Mouse (Mus musculus): ENCODE results near the gene Wdr44. TPM values are rescaled to one million over a fixed set of nuclear protein-coding genes. Genes with fewer than 3 reads are reported as not detected.
"Not testable (repeated sequence)": the region's sequence is repeated elsewhere in the genome, so short reads cannot be mapped to it uniquely, and the experiment has no call there.

The Wdr44 gene
- polyA plus RNA-seq, 1 experiment from 2014 or later: 8.1 TPM

DNA sequence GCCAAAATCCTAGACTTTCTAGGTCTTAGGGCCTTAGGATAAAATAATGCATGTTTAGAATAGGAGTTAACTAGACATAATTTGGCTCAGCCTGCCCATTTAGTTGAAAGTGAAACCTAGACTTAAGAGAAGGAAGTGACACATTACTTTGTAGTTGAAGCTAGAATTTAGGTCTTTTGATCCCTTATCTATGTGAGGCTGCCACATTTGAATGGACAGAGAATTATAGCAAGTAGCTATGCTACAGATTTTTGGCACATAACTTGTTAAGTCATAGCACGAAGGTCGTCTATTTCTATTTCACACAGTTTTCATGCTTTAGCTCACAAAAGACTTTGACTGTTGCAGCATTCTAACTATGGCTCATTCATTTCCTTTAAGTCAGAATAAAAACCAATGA lies 4.5 kb downstream of the Wdr44 start:
- Histone ChIP-seq H3K36me3 (no peaks in the 10 kb centered on the region), H3K4me1 (replicated peaks) (no peaks in the 10 kb centered on the region), H3K27me3 (replicated peaks) (0 out of 2 replicates have a peak, but pooled peaks cover 4% of the 10 kb centered on the region), H3K9me3 (replicated peaks) (no peaks in the 10 kb centered on the region), H3K4me2 (no peak overlapping the region), H3K9ac (no peak overlapping the region), H3K27ac (ENCODE audit: poor library complexity, severe bottlenecking) (no peak overlapping the region), H3K4me3 (no peak overlapping the region)
- WGBS: 73% methylated on average over 2 of the region's 2 CpGs
- no peak for ATAC-seq (ENCODE audit: insufficient number of reproducible peaks, low FRiP score)

DNA sequence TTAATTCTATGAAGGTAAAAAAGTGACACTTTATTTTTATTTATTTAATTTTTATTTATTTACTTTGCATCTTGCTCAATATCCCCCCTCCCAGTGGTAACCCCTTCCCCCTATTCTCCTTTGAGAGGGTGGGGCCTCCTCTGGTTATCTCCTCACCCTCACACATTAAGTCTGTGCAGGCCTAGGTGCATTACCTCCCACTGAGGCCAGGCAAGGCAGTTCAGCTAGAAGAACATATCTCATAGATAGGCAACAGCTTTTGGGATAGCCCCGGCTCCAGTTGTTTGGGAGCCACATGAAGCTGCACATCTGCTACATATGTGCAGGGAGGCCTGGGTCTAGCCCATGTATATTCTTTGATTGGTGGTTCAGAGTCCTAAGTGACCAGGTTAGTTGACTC lies 6.2 kb downstream of the Wdr44 start:
- no peak overlapping the region for H3K9ac ChIP-seq
- no peaks in the 10 kb centered on the region for H3K36me3 ChIP-seq
- no peak overlapping the region for H3K27ac ChIP-seq (ENCODE audit: poor library complexity, severe bottlenecking)
- 80% methylated on average over 1 of the region's 1 CpGs for WGBS
- H3K4me2 ChIP-seq: no peak overlapping the region
- H3K4me1 ChIP-seq (replicated peaks): no peaks in the 10 kb centered on the region
- no peak overlapping the region for H3K4me3 ChIP-seq
- no peak for ATAC-seq (ENCODE audit: insufficient number of reproducible peaks, low FRiP score)
- H3K9me3 ChIP-seq (replicated peaks): no peaks in the 10 kb centered on the region
- no peaks in the 10 kb centered on the region for H3K27me3 ChIP-seq (replicated peaks)

DNA sequence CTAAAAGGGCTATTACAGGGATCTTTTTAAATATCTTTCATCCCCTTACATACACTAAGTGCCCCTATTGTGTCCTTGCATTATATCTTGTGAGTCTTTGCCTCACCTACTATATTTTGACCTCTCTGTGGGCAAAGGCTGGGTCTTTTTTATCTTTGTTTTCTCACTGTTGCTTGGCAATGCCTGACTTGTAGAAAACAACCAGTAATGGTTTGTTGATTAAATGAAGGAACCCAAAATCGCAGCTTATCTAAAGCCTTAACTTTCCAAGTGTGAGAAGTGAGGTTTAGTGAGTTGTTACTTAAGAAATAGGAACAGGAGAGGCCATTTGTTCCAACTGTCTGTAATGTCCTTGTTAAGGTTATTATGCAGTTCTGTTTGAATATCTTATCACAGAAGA lies 24.4 kb downstream of the Wdr44 start:
- H3K4me2 ChIP-seq: no peak overlapping the region
- ATAC-seq (ENCODE audit: insufficient number of reproducible peaks, low FRiP score): no peak

DNA sequence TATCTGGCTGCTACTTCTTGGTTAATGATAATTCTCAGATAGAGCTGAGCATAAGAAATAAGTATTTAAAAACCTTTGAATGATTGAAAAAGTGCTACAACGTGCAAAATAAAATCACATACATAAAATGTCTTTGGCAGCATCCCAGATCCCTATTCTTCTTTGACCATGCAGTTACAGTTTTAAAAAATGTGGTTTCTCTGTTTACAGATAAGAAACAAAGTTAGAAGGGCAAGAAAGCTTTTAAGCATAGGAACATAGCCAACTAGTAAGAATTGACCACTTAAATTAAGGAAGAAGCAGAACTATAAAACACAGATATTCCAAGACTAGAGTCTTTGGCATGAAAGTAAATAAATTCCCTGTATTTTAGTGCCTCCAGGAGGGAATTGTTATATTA lies 34.6 kb downstream of the Wdr44 start:
- Histone ChIP-seq H3K27ac (ENCODE audit: poor library complexity, severe bottlenecking) (no peak overlapping the region), H3K36me3 (no peaks in the 10 kb centered on the region), H3K4me2 (no peak overlapping the region), H3K9ac (no peak overlapping the region), H3K27me3 (replicated peaks) (no peaks in the 10 kb centered on the region), H3K4me3 (no peak overlapping the region), H3K4me1 (replicated peaks) (no peaks in the 10 kb centered on the region), H3K9me3 (replicated peaks) (no peaks in the 10 kb centered on the region)
- no peak for ATAC-seq (ENCODE audit: insufficient number of reproducible peaks, low FRiP score)
- WGBS: 55% methylated on average over 1 of the region's 1 CpGs

More for the DNA sequence above, 24.4 kb downstream of the Wdr44 start:
- H3K27me3 ChIP-seq (replicated peaks): no peaks in the 10 kb centered on the region
- no peaks in the 10 kb centered on the region for H3K36me3 ChIP-seq
- H3K27ac ChIP-seq (ENCODE audit: poor library complexity, severe bottlenecking): no peak overlapping the region
- no peak overlapping the region for H3K4me3 ChIP-seq
- no peaks in the 10 kb centered on the region for H3K9me3 ChIP-seq (replicated peaks)
- H3K4me1 ChIP-seq (replicated peaks): no peaks in the 10 kb centered on the region
- no peak overlapping the region for H3K9ac ChIP-seq
- 38% methylated on average over 1 of the region's 1 CpGs for WGBS

DNA sequence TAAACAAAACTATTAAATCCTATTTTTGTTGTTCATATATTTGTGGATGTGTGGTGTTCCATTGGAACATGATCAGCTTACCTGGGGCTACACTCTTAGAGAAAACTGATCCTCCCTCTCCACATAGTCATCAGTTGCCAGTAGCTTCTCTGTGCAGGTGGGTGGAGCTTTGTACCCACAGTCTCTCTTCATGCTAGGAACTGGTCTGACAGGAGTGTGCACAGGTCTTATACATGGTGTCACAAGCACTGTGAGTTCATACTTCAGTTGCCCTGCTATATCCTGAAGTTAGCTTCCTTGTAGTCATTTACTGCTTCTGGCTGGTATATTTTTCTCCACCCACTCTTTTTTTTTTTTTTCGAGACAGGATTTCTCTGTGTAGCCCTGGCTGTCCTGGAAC lies 61.8 kb downstream of the Wdr44 start:
- ATAC-seq (ENCODE audit: insufficient number of reproducible peaks, low FRiP score): no peak
- no CpG with 5 or more reads among the region's 1 CpGs for WGBS
- no peak overlapping the region for H3K4me2 ChIP-seq
- H3K9ac ChIP-seq: no peak overlapping the region
- H3K27ac ChIP-seq (ENCODE audit: poor library complexity, severe bottlenecking): no peak overlapping the region
- H3K4me3 ChIP-seq: no peak overlapping the region
- H3K9me3 ChIP-seq (replicated peaks): no peaks in the 10 kb centered on the region
- no peaks in the 10 kb centered on the region for H3K36me3 ChIP-seq
- H3K4me1 ChIP-seq (replicated peaks): no peaks in the 10 kb centered on the region
- H3K27me3 ChIP-seq (replicated peaks): no peaks in the 10 kb centered on the region

DNA sequence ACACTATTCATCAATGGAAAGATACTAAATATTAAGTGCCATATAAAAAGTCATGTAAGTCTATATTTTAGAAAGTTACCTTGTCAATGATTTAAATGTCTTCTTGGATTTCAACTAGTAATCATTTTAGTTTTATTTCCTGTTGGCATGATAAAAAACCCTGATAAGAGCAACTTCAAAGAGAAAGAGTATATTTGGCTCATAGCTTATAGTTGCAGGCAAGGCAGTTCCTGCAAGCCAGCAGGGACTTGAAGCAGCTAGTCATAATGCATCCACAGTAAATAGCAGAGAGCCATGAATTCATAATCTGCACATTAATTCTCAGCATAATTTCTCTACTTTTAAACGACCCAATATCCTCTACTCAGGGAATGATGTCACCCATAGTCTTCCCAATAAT lies 75.0 kb downstream of the Wdr44 start:
- H3K27ac ChIP-seq (ENCODE audit: poor library complexity, severe bottlenecking): no peak overlapping the region
- WGBS: 67% methylated on average over 1 of the region's 1 CpGs
- H3K4me2 ChIP-seq: no peak overlapping the region
- H3K36me3 ChIP-seq: peaks cover 9% of the 10 kb centered on the region; the same call in 1 of the 2 replicates
- no peaks in the 10 kb centered on the region for H3K27me3 ChIP-seq (replicated peaks)
- no peaks in the 10 kb centered on the region for H3K4me1 ChIP-seq (replicated peaks)
- ATAC-seq (ENCODE audit: insufficient number of reproducible peaks, low FRiP score): no peak
- no peak overlapping the region for H3K9ac ChIP-seq
- H3K9me3 ChIP-seq (replicated peaks): no peaks in the 10 kb centered on the region
- no peak overlapping the region for H3K4me3 ChIP-seq

DNA sequence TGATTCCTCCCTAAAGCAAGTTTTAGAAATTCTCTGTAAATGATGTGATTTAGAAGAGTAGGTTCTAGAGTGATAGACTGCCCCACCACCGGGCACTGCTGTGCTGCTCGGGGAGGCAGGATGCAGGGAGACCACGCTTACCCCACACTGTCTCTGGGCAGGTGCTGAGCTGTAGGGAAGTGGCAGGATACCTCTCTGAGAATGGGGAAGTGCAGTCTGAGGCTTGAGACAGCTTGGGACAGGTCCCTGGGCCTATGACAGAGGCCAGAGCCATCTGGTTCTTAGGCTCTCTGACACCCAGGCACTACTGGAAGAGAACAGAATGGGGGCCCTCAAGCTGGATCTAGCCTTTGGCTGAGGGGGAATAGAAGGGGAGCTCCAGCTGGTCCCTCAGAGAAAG lies 114.3 kb downstream of the Wdr44 start:
- Histone ChIP-seq H3K9ac (no peak overlapping the region), H3K4me2 (no peak overlapping the region), H3K36me3 (no peaks in the 10 kb centered on the region), H3K27me3 (replicated peaks) (no peaks in the 10 kb centered on the region), H3K27ac (ENCODE audit: poor library complexity, severe bottlenecking) (no peak overlapping the region), H3K4me3 (no peak overlapping the region), H3K9me3 (replicated peaks) (no peaks in the 10 kb centered on the region), H3K4me1 (replicated peaks) (no peaks in the 10 kb centered on the region)
- WGBS: 74% methylated on average over 3 of the region's 3 CpGs
- no peak for ATAC-seq (ENCODE audit: insufficient number of reproducible peaks, low FRiP score)

DNA sequence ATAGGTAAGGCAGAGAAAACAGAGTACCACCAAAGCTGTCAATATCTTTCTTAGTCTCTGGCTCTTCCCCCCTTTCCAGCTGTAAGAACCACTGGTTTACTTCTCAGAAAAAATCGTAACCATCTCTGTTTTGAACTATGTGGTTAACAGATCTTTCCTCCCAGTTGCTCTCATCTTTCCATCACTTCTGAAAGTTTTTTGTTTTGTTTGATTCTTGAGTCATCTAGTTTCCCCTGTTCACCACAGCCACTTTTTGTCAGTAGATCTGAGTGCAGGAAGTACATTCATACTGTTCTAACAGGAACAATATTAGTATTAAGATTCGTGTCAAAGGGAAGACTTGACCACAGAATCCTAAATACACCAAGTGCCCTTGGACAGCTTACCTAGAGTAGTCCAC lies 117.5 kb downstream of the Wdr44 start:
- no peak overlapping the region for H3K4me2 ChIP-seq
- 79% methylated on average over 2 of the region's 2 CpGs for WGBS
- no peaks in the 10 kb centered on the region for H3K27me3 ChIP-seq (replicated peaks)

DNA sequence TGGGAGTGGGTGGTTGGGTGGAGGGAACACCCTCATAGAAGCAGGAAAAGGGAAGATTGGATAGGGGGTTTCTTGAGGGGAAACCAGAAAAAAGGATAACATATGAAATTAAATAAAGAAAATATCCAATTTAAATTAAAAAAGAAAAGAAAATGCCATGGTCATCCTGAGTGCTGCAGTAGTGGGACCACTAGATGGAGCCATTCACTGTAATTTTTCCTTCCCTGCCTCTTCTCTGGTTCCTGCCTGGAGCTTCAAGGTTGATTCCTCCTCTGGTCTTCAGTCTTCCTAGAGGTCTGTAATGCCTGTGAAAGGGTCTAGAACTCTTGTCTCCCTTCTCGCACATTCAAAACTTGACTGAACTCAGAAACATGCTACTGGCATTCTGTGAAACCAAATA lies 120.4 kb downstream of the Wdr44 start:
- 66% methylated on average over 1 of the region's 1 CpGs for WGBS
- not testable (repeated sequence) for H3K9me3 ChIP-seq (replicated peaks); H3K27ac ChIP-seq (ENCODE audit: poor library complexity, severe bottlenecking); H3K27me3 ChIP-seq (replicated peaks); H3K36me3 ChIP-seq; H3K4me3 ChIP-seq; H3K4me1 ChIP-seq (replicated peaks); ATAC-seq (ENCODE audit: insufficient number of reproducible peaks, low FRiP score); H3K4me2 ChIP-seq; H3K9ac ChIP-seq

More for the DNA sequence above, 117.5 kb downstream of the Wdr44 start:
- H3K9ac ChIP-seq: no peak overlapping the region
- no peaks in the 10 kb centered on the region for H3K4me1 ChIP-seq (replicated peaks)
- ATAC-seq (ENCODE audit: insufficient number of reproducible peaks, low FRiP score): no peak
- H3K4me3 ChIP-seq: no peak overlapping the region
- no peaks in the 10 kb centered on the region for H3K9me3 ChIP-seq (replicated peaks)
- H3K27ac ChIP-seq (ENCODE audit: poor library complexity, severe bottlenecking): no peak overlapping the region
- no peaks in the 10 kb centered on the region for H3K36me3 ChIP-seq

DNA sequence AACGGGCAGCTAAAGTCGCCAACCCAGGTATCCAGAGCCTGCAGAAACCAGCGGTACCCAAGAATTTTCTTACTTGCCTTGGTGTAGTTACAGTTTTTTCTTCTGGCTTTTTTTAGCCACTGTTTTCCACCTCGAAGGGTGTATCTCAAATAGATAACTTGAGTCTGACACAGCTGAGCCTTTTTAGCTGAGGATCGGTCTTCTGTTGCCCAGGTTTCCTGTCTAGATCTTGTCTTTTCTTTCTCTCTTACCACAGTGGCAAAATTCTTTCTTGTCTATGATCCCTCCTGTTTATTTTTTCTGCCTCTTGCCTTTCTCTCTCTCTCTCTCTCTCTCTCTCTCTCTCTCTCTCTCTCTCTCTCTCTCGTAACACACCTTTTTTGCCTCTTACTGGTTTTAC lies 130.0 kb downstream of the Wdr44 start:
- H3K27me3 ChIP-seq (replicated peaks); H3K36me3 ChIP-seq; H3K9ac ChIP-seq; ATAC-seq (ENCODE audit: insufficient number of reproducible peaks, low FRiP score); H3K4me2 ChIP-seq; H3K4me3 ChIP-seq; H3K4me1 ChIP-seq (replicated peaks); H3K27ac ChIP-seq (ENCODE audit: poor library complexity, severe bottlenecking); H3K9me3 ChIP-seq (replicated peaks): not testable (repeated sequence)
- 59% methylated on average over 6 of the region's 6 CpGs for WGBS

DNA sequence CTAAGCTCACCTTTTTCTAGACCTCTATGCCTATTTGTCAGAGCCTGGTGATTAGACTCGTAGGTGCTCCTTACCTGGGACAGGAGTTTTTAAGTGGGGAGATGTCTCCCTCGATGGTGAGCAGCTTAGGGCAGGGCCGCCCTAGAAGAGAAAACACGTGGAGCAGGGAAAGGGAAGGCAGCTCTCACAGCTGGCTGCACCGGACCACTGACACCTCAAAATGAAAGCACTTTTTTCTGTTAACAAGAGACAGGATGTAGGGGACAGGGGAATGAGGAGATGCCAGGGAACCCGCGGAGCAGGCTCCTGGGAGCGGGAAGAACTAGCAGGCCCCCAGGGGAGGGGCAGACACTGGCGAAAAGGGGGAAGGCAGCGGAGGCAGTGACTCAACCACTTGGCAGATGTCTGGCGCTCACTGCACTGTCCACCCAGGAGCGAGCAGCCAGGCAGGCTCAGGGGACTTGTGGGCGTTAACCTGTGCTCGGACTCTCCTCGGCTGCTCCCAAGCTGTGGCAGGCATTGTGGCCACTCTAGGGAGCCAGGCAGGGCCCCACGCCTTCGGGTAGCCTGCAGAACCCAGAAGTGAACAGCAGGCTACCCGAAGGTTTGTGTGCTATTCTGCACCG lies 130.7 kb downstream of the Wdr44 start:
- Histone ChIP-seq H3K36me3 (no peaks in the 10 kb centered on the region), H3K4me1 (replicated peaks) (no peaks in the 10 kb centered on the region), H3K27ac (ENCODE audit: poor library complexity, severe bottlenecking) (no peak overlapping the region), H3K4me3 (peak overlapping the region; percentile 22; the same call in 1 of the 2 replicates), H3K9me3 (replicated peaks) (0 out of 2 replicates have a peak, but pooled peaks cover 5% of the 10 kb centered on the region), H3K9ac (0 out of 2 replicates have a peak overlapping the region, but pooled peaks have one; percentile 41), H3K4me2 (peak overlapping the region; percentile 54), H3K27me3 (replicated peaks) (no peaks in the 10 kb centered on the region)
- ATAC-seq (ENCODE audit: insufficient number of reproducible peaks, low FRiP score): no peak
- 51% methylated on average over 19 of the region's 19 CpGs for WGBS

DNA sequence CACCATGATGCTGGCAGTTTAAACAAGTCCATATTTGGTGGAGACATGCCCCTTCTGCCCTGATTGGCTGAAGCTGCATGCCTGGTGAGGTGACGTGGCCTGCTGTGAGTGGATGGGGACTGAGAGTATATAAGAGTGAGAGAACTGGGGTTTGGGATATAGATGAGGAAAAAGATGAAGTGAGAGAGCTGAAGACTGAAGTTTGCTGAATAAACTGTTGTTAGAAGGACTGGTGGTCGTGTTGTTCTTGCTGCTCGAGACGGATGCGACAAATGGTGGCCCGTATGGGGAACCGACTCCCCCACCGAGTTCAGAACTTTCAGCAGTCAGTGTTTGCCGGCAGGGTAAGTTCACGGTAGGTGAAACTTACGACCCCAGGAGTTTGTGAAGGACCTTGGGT lies 140.9 kb downstream of the Wdr44 start:
- H3K27ac ChIP-seq (ENCODE audit: poor library complexity, severe bottlenecking); H3K4me2 ChIP-seq; ATAC-seq (ENCODE audit: insufficient number of reproducible peaks, low FRiP score); H3K4me3 ChIP-seq; H3K36me3 ChIP-seq; H3K9ac ChIP-seq; H3K27me3 ChIP-seq (replicated peaks); H3K9me3 ChIP-seq (replicated peaks); H3K4me1 ChIP-seq (replicated peaks): not testable (repeated sequence)
- WGBS: 88% methylated on average over 11 of the region's 11 CpGs
